Mouse (Mus musculus) embryonic facial prominence, embryonic 12.5 days (tissue): ENCODE results near the gene Morc2a. TPM values are rescaled to one million over a fixed set of nuclear protein-coding genes. Genes with fewer than 3 reads are reported as not detected.

Experiments
- ATAC-seq: fragments of 200-750 bp; cut with Nextera tagmentation; 2 replicates; pipeline ENCODE4 v1.8.0; 2017; ENCODE audit not compliant: insufficient number of reproducible peaks, insufficient read depth, low FRiP score, low TSS enrichment
- H3K27ac ChIP-seq: fragments of 300-500 bp; sonication (generic); 2 replicates; pipeline ENCODE4 v1.5.1; 2016; ENCODE audit warnings: mild to moderate bottlenecking
- H3K27me3 ChIP-seq: fragments of 300-500 bp; sonication (generic); 2 replicates; pipeline ENCODE4 v1.6.1; 2016; ENCODE audit warnings: mild to moderate bottlenecking, moderate library complexity
- H3K36me3 ChIP-seq: fragments of 300-500 bp; sonication (generic); 2 replicates; pipeline ENCODE4 v1.6.1; 2016; ENCODE audit warnings: mild to moderate bottlenecking
- H3K4me1 ChIP-seq: fragments of 300-500 bp; sonication (generic); 2 replicates; pipeline ENCODE4 v1.6.1; 2016
- H3K4me2 ChIP-seq: fragments of 300-500 bp; sonication (generic); replicated peaks from 2 replicates; pipeline ENCODE4 v1.6.1; 2016; ENCODE audit warnings: mild to moderate bottlenecking, moderate library complexity
- H3K4me3 ChIP-seq: fragments of 300-500 bp; sonication (generic); 2 replicates; pipeline ENCODE4 v1.5.1; 2016; ENCODE audit warnings: mild to moderate bottlenecking
- H3K9ac ChIP-seq: fragments of 300-500 bp; sonication (generic); 2 replicates; pipeline ENCODE4 v1.6.1; 2016; ENCODE audit warnings: mild to moderate bottlenecking, moderate library complexity
- H3K9me3 ChIP-seq: fragments of 300-500 bp; sonication (generic); 2 replicates; pipeline ENCODE4 v1.6.1; 2016; ENCODE audit warnings: mild to moderate bottlenecking, moderate library complexity
- WGBS: fragments of 180-500 bp; shearing (Covaris S2); methylation state at CpG from one replicate; pipeline ENCODE4 v1.1.7; 2016; 5-methylcytosine and 5-hydroxymethylcytosine counted together
- polyA plus RNA-seq: library from polyadenylated mRNA; unstranded; fragments of >200 nt; fragmentation: Nextera tagmentation; extraction: Ambion mirVana; gene quantifications from 2 replicates; pipeline ENCODE4 v1.2.1, GENCODE M21; 2016

Morc2a gene
- polyA plus RNA-seq, 1 experiment from 2014 or later, result 49.1 TPM

DNA sequence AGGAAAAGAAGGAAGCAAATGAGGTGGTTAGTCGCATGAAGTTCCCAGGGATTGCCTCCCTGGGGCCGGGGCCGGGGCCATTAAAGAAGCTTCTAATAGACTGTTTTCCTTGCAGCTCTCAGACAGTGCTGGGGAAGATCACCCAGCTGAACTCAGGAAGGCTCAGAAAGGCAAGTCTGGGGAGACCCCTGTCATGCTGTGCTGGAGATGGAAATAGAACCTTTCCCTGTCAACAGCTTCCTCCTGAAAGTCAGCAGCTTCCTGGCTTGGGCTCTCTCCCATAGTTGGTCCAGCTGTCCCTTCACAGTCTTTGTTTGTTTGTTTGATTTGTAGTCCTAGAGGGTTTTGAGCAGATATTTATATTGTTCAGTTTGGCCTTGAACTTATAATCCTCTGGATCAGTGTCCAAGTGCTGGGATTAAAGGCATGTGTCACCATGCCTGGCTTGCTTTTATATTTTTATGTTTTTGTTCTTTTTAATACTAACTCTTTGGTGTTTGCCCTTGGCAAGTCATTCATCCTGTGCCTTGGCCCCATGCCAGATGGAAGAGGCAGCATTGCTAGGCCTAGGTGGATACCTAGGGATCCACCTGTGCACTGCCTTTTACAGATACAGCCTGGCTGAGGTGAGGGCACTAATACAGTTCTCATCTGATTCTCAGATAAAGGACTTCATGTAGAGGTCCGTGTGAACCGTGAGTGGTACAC is 35.9 kb downstream of the Morc2a start:
- H3K9me3 ChIP-seq, result no peaks in the 10 kb centered on the region
- WGBS, result 86% methylated on average over 5 of the region's 5 CpGs
- H3K4me1 ChIP-seq, result no peaks in the 10 kb centered on the region
- H3K9ac ChIP-seq, result no peak overlapping the region
- H3K27ac ChIP-seq, result no peak overlapping the region
- ATAC-seq, result no peak
- no peaks in the 10 kb centered on the region for H3K27me3 ChIP-seq
- H3K36me3 ChIP-seq, result peaks cover 84% of the 10 kb centered on the region
- no peak overlapping the region for H3K4me3 ChIP-seq
- H3K4me2 ChIP-seq, result no peak overlapping the region

- WGBS, result 92% methylated on average over 8 of the region's 8 CpGs
Observed at GRCm38 (mm10) chr11:3685431-3685830, 36.4 kb downstream of the Morc2a start.

GRCm38 (mm10) chr11:3686318-3686717 is 37.3 kb downstream of the Morc2a start:
- ATAC-seq, result no peak
- Histone ChIP-seq H3K27ac (no peak overlapping the region), H3K4me1 (no peaks in the 10 kb centered on the region), H3K36me3 (peaks cover 85% of the 10 kb centered on the region), H3K4me3 (no peak overlapping the region), H3K4me2 (no peak overlapping the region), H3K9ac (no peak overlapping the region), H3K27me3 (no peaks in the 10 kb centered on the region), H3K9me3 (no peaks in the 10 kb centered on the region)
- 88% methylated on average over 2 of the region's 2 CpGs for WGBS

More at GRCm38 (mm10) chr11:3685431-3685830, 36.4 kb downstream of the Morc2a start:
- ATAC-seq, result no peak
- Histone ChIP-seq H3K4me1 (no peaks in the 10 kb centered on the region), H3K36me3 (peaks cover 84% of the 10 kb centered on the region), H3K27me3 (no peaks in the 10 kb centered on the region), H3K9ac (no peak overlapping the region), H3K9me3 (no peaks in the 10 kb centered on the region), H3K4me3 (no peak overlapping the region), H3K4me2 (no peak overlapping the region), H3K27ac (no peak overlapping the region)

GRCm38 (mm10) chr11:3686885-3687284 is 37.9 kb downstream of the Morc2a start:
- H3K4me3 ChIP-seq, result no peak overlapping the region
- H3K4me2 ChIP-seq, result no peak overlapping the region
- H3K9me3 ChIP-seq, result no peaks in the 10 kb centered on the region

DNA sequence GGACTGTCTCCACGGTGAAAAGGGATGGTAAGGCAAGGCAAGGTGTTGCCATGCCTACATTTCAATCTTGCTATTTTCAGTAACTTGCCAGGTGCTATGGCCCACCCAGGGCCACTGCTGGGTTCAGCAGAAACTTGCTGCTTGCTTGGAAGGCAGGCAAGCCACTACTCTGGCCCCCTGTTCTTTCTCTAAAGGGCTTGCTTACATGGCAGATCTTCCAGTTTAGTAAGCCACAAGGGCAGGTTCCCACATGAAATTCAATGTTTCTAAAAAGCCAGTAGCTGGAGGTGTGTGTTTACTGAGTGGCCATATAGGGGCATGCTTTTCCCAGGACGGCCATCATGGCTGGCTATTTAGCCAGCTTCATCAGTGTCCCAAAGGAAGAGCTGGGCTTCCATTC is 42.8 kb downstream of the Morc2a start:
- Histone ChIP-seq H3K27ac (no peak overlapping the region), H3K4me1 (no peaks in the 10 kb centered on the region), H3K9me3 (no peaks in the 10 kb centered on the region), H3K36me3 (peaks cover 65% of the 10 kb centered on the region), H3K4me2 (no peak overlapping the region), H3K9ac (no peak overlapping the region), H3K4me3 (no peak overlapping the region), H3K27me3 (no peaks in the 10 kb centered on the region)
- ATAC-seq, result no peak
- 85% methylated on average over 2 of the region's 2 CpGs for WGBS

More at GRCm38 (mm10) chr11:3686885-3687284, 37.9 kb downstream of the Morc2a start:
- 94% methylated on average over 2 of the region's 2 CpGs for WGBS
- Histone ChIP-seq H3K36me3 (peaks cover 85% of the 10 kb centered on the region), H3K27ac (no peak overlapping the region), H3K27me3 (no peaks in the 10 kb centered on the region), H3K4me1 (no peaks in the 10 kb centered on the region), H3K9ac (no peak overlapping the region)
- no peak for ATAC-seq

DNA sequence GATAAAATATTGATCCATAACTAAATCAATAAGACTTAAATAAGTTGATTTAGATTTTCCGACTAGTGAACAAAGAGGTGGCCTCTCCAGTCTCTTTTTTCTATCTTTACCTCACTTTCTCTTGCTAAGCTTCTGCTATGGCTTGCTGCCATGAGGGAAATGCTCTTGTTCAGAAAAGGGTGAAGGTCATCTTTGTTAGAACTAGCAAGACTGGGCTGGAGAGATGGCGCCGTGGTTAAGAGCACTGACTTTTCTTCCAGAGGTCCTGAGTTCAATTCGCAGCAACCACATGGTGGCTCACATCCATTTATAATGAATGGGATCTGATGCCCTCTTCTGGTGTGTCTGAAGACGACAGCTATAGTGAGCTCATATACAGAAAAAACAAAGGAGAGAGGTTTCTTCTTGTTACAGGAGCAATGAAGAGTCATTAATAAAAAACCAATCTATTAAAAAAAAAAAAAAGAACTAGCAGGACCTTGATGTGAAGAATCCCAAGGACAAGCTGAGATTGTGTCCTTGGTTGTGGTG is 47.2 kb downstream of the Morc2a start:
- Histone ChIP-seq H3K27ac (no peak overlapping the region), H3K4me1 (no peaks in the 10 kb centered on the region)
- WGBS, result 86% methylated on average over 5 of the region's 5 CpGs

GRCm38 (mm10) chr11:3697441-3697840 is 48.5 kb downstream of the Morc2a start:
- H3K36me3 ChIP-seq, result peaks cover 11% of the 10 kb centered on the region
- no peak for ATAC-seq
- no peak overlapping the region for H3K4me3 ChIP-seq
- H3K4me2 ChIP-seq, result no peak overlapping the region
- H3K9ac ChIP-seq, result no peak overlapping the region
- no peaks in the 10 kb centered on the region for H3K9me3 ChIP-seq
- H3K4me1 ChIP-seq, result no peaks in the 10 kb centered on the region
- H3K27me3 ChIP-seq, result no peaks in the 10 kb centered on the region
- no peak overlapping the region for H3K27ac ChIP-seq
- WGBS, result 84% methylated on average over 3 of the region's 3 CpGs

More for the DNA sequence above, 47.2 kb downstream of the Morc2a start:
- ATAC-seq, result no peak
- no peak overlapping the region for H3K4me3 ChIP-seq
- no peaks in the 10 kb centered on the region for H3K27me3 ChIP-seq
- no peak overlapping the region for H3K4me2 ChIP-seq
- no peak overlapping the region for H3K9ac ChIP-seq
- H3K36me3 ChIP-seq, result peaks cover 24% of the 10 kb centered on the region
- H3K9me3 ChIP-seq, result no peaks in the 10 kb centered on the region

DNA sequence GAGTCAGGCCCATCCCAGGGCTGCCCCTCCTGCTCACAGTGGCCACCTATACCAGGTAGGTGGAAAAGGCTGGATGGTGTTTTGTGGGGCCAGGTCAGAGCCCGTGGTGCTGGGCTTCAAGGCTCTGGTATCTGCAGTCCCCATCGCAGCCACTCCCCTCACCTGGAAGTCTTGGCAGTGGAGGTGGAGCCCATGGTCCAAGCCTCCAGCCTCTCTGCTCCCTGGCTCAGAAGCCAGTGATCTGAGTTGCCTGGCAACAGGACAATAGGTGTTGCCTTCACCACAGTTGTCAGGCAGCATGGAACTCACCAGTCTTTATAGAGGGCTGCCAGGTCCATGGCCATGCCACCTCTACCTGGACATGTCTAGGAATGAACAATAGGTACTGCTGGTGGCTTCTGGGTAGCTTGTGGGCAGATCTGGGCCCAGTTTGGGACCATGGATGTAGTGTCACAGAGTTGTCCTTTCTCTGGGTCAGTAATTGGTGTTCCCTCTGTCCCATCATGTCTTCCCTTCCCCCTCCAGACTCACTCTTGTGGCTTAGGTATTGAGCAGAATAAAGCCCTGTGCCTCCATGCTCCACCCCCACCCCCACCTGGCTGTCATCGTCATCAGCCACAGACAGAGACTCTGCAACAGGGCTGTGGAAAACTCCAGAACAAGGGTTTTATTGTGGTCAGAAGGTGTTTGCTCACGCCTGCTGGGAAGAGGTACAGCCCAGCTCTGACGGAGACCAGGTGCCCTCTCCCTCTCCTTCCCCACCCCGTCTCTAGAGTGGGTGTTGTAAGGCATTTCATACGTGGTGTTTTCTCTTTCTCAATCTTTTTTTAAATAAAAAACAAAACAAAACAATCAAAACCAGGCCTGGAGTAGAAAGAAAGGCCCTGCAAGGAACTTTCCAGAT is 54.4 kb downstream of the Morc2a start:
- no peaks in the 10 kb centered on the region for H3K9me3 ChIP-seq
- ATAC-seq, result no peak
- H3K27ac ChIP-seq, result no peak overlapping the region
- no peaks in the 10 kb centered on the region for H3K36me3 ChIP-seq
- 63% methylated on average over 7 of the region's 7 CpGs for WGBS
- no peaks in the 10 kb centered on the region for H3K27me3 ChIP-seq
- no peaks in the 10 kb centered on the region for H3K4me1 ChIP-seq
- H3K4me3 ChIP-seq, result no peak overlapping the region
- no peak overlapping the region for H3K9ac ChIP-seq
- no peak overlapping the region for H3K4me2 ChIP-seq

- no peaks in the 10 kb centered on the region for H3K36me3 ChIP-seq
- no peaks in the 10 kb centered on the region for H3K27me3 ChIP-seq
- H3K9ac ChIP-seq, result no peak overlapping the region
- H3K4me2 ChIP-seq, result no peak overlapping the region
- H3K4me1 ChIP-seq, result no peaks in the 10 kb centered on the region
- WGBS, result 81% methylated on average over 8 of the region's 8 CpGs
- no peak overlapping the region for H3K4me3 ChIP-seq
- H3K27ac ChIP-seq, result no peak overlapping the region
- no peaks in the 10 kb centered on the region for H3K9me3 ChIP-seq
- ATAC-seq, result no peak
Observed at GRCm38 (mm10) chr11:3704404-3704803, 55.4 kb downstream of the Morc2a start.

- no peak overlapping the region for H3K4me3 ChIP-seq
- no peak overlapping the region for H3K4me2 ChIP-seq
- no peak overlapping the region for H3K27ac ChIP-seq
- no peaks in the 10 kb centered on the region for H3K27me3 ChIP-seq
- ATAC-seq, result no peak
- no peaks in the 10 kb centered on the region for H3K4me1 ChIP-seq
- H3K9ac ChIP-seq, result no peak overlapping the region
- no peaks in the 10 kb centered on the region for H3K36me3 ChIP-seq
- 75% methylated on average over 8 of the region's 8 CpGs for WGBS
- H3K9me3 ChIP-seq, result no peaks in the 10 kb centered on the region
Observed at GRCm38 (mm10) chr11:3707057-3707456, 58.1 kb downstream of the Morc2a start.

DNA sequence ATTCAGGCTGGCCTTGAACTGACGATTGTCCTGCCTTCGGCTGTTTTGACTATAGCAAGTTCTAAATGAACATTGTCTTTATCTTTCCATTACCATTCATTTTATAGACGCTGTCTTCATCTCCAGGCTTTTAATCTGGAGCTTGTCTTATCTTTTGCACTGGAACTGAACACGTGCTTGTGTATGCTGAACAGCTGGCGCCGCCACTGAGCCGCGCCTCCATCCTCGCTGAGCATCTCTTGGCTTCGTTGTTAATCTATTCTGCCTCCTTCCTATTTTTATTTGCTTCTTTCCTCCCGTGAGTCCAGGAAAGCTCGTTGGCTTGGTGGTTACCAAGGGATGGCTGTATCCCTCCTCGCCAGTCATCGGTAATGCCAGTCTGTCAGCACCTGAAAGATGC is 61.2 kb downstream of the Morc2a start:
- no peak for ATAC-seq
- Histone ChIP-seq H3K9ac (no peak overlapping the region), H3K4me3 (no peak overlapping the region), H3K27ac (no peak overlapping the region), H3K9me3 (no peaks in the 10 kb centered on the region), H3K4me1 (no peaks in the 10 kb centered on the region), H3K36me3 (no peaks in the 10 kb centered on the region), H3K27me3 (no peaks in the 10 kb centered on the region), H3K4me2 (no peak overlapping the region)
- 80% methylated on average over 14 of the region's 14 CpGs for WGBS

DNA sequence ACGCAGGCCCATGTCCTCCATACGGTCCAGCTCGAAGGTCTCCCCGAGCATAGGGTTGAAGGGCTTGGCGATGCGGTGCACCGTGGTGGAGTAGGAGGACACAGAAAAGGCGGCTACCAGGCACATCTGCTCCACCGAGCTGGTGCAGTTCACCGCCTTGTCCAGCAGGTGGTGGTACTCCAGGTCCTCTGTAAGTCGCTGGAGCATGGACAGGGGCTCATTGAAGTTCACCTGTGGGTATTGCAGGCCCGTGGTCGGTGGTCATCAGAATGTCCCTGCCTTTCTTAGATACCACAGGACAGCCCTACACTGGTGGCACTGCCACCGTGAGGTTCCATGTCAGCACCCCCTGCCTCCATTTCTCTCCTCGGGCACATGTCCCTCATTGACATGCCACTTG is 65.5 kb downstream of the Morc2a start:
- no peak overlapping the region for H3K9ac ChIP-seq
- H3K27me3 ChIP-seq, result no peaks in the 10 kb centered on the region
- no peaks in the 10 kb centered on the region for H3K9me3 ChIP-seq
- no peaks in the 10 kb centered on the region for H3K4me1 ChIP-seq
- H3K4me2 ChIP-seq, result no peak overlapping the region
- ATAC-seq, result no peak
- 37% methylated on average over 15 of the region's 15 CpGs for WGBS
- H3K36me3 ChIP-seq, result no peaks in the 10 kb centered on the region
- no peak overlapping the region for H3K27ac ChIP-seq
- no peak overlapping the region for H3K4me3 ChIP-seq
